Mouse (Mus musculus) CH12.LX (cell line): ENCODE measurements around the gene Mnt. TPM values are rescaled to one million over a fixed set of nuclear protein-coding genes. Genes with fewer than 3 reads are reported as not detected.
A peak's percentile ranks its signal among the peaks of the same experiment; 100 is the strongest.

Source experiments
- DNase-seq: peaks from one replicate; pipeline ENCODE4 v3.0.0-alpha.2; 2013; ENCODE audit errors: extremely low read depth
- H3K27ac ChIP-seq: 2 replicates; pipeline ENCODE4 v1.5.1; 2012; ENCODE audit warnings: low read depth, mild to moderate bottlenecking, control low read depth, moderate library complexity; ENCODE audit not compliant: insufficient read depth
- H3K27me3 ChIP-seq: replicated peaks from 2 replicates; pipeline ENCODE3; 2012; ENCODE audit warnings: inconsistent platforms
- H3K36me3 ChIP-seq, 2 experiments: replicated peaks in 1 of 2; 2 replicates each; pipeline versions ENCODE3 to v1.6.1; 2012; ENCODE audit warnings: inconsistent platforms in 1 of 2, low read length in 1 of 2, mild to moderate bottlenecking in 1 of 2, mixed read lengths in 1 of 2, moderate library complexity in 1 of 2; ENCODE audit not compliant: control insufficient read depth in 1 of 2, insufficient read depth in 1 of 2
- H3K4me1 ChIP-seq, 2 experiments: 2 replicates each; pipeline ENCODE4 v1.6.1; 2012; ENCODE audit warnings: inconsistent platforms in 1 of 2, moderate library complexity in 1 of 2; ENCODE audit not compliant: insufficient read depth in 2 of 2, control insufficient read depth in 1 of 2
- H3K4me2 ChIP-seq: 2 replicates; pipeline ENCODE4 v1.6.1; 2012; ENCODE audit warnings: low read depth, mild to moderate bottlenecking, control low read depth; ENCODE audit not compliant: poor library complexity, insufficient read depth, severe bottlenecking
- H3K4me3 ChIP-seq, 3 experiments: fragments of 150-350 bp in 1 of 3; sonication (generic) in 1 of 3; replicated peaks in 1 of 3; 2 replicates each; pipeline versions ENCODE3 to v1.5.1; 2011 to 2012; ENCODE audit warnings: low read depth in 2 of 3, low read length in 2 of 3, mild to moderate bottlenecking in 2 of 3, moderate library complexity in 2 of 3, control low read depth in 1 of 3, improper control_type of control experiment in 1 of 3, inconsistent platforms in 1 of 3, mixed read lengths in 1 of 3; ENCODE audit not compliant: poor library complexity in 1 of 3
- H3K79me2 ChIP-seq: replicated peaks from 2 replicates; pipeline ENCODE4 v1.6.1; 2012; ENCODE audit warnings: mild to moderate bottlenecking, moderate library complexity; ENCODE audit not compliant: control insufficient read depth, poor library complexity, insufficient read depth, severe bottlenecking; ENCODE audit errors: extremely low read depth
- H3K9ac ChIP-seq: 2 replicates; pipeline ENCODE4 v1.6.1; 2012; ENCODE audit warnings: low read depth, mild to moderate bottlenecking, control low read depth, moderate library complexity; ENCODE audit not compliant: insufficient read depth
- H3K9me3 ChIP-seq: replicated peaks from 2 replicates; pipeline ENCODE3; 2012; ENCODE audit warnings: low read length, inconsistent platforms, mixed read lengths
- BHLHE40 ChIP-seq: IDR thresholded peaks from 2 replicates; pipeline ENCODE4 v1.6.1; 2011; ENCODE audit warnings: mild to moderate bottlenecking, low read depth, low read length, improper control_type of control experiment
- CHD2 ChIP-seq: IDR thresholded peaks from 2 replicates; pipeline ENCODE4 v1.6.1; 2011; ENCODE audit warnings: low read length, improper control_type of control experiment
- ELF1 ChIP-seq: IDR thresholded peaks from 2 replicates; pipeline ENCODE4 v1.6.1; 2014; ENCODE audit warnings: low read depth, mild to moderate bottlenecking, inconsistent platforms, low read length, improper control_type of control experiment
- EP300 ChIP-seq: IDR thresholded peaks from 2 replicates; pipeline ENCODE4 v1.6.1; 2011; ENCODE audit warnings: low read length, improper control_type of control experiment
- ETS1 ChIP-seq: conservative IDR thresholded peaks from 2 replicates; pipeline ENCODE4 v1.6.1; 2012; ENCODE audit warnings: low read depth, mild to moderate bottlenecking, inconsistent platforms, low read length, improper control_type of control experiment, moderate library complexity
- JUND ChIP-seq: conservative IDR thresholded peaks from 2 replicates; pipeline ENCODE4 v1.6.1; 2011; ENCODE audit warnings: low read depth, low read length, improper control_type of control experiment
- MAFK ChIP-seq: IDR thresholded peaks from 2 replicates; pipeline ENCODE4 v1.6.1; 2011; ENCODE audit warnings: low read length, improper control_type of control experiment; ENCODE audit not compliant: insufficient replicate concordance
- MAX ChIP-seq: IDR thresholded peaks from 2 replicates; pipeline ENCODE4 v1.6.1; 2011; ENCODE audit warnings: low read length, improper control_type of control experiment
- MAZ ChIP-seq: IDR thresholded peaks from 2 replicates; pipeline ENCODE4 v1.6.1; 2012; ENCODE audit warnings: low read depth, mild to moderate bottlenecking, inconsistent platforms, low read length, improper control_type of control experiment, moderate library complexity
- MEF2A ChIP-seq: IDR thresholded peaks from 2 replicates; pipeline ENCODE4 v1.6.1; 2014; ENCODE audit warnings: low read depth, mild to moderate bottlenecking, inconsistent platforms, low read length, improper control_type of control experiment, borderline replicate concordance
- MXI1 ChIP-seq: IDR thresholded peaks from 2 replicates; pipeline ENCODE4 v1.6.1; 2011; ENCODE audit warnings: mild to moderate bottlenecking, low read depth, low read length, improper control_type of control experiment
- NELFE ChIP-seq: IDR thresholded peaks from 2 replicates; pipeline ENCODE4 v1.6.1; 2011; ENCODE audit warnings: low read depth, low read length, improper control_type of control experiment
- POLR2AphosphoS2 ChIP-seq: IDR thresholded peaks from 2 replicates; pipeline ENCODE4 v1.6.1; 2011; ENCODE audit warnings: low read depth, low read length, improper control_type of control experiment
- RAD21 ChIP-seq: IDR thresholded peaks from 2 replicates; pipeline ENCODE4 v1.6.1; 2011; ENCODE audit warnings: low read depth, mild to moderate bottlenecking, low read length, improper control_type of control experiment, moderate library complexity
- RCOR1 ChIP-seq: conservative IDR thresholded peaks from 2 replicates; pipeline ENCODE4 v1.6.1; 2012; ENCODE audit warnings: low read depth, mild to moderate bottlenecking, inconsistent platforms, low read length, improper control_type of control experiment
- SIN3A ChIP-seq: IDR thresholded peaks from 2 replicates; pipeline ENCODE4 v1.6.1; 2012; ENCODE audit warnings: low read length, improper control_type of control experiment, inconsistent platforms
- SMC3 ChIP-seq: IDR thresholded peaks from 2 replicates; pipeline ENCODE4 v1.6.1; 2011; ENCODE audit warnings: low read depth, low read length, improper control_type of control experiment
- TBP ChIP-seq: conservative IDR thresholded peaks from 2 replicates; pipeline ENCODE4 v1.6.1; 2011; ENCODE audit warnings: low read depth, low read length, improper control_type of control experiment
- TCF12 ChIP-seq: IDR thresholded peaks from 2 replicates; pipeline ENCODE4 v1.6.1; 2014; ENCODE audit warnings: low read depth, mild to moderate bottlenecking, inconsistent platforms, low read length, improper control_type of control experiment
- USF1 ChIP-seq: IDR thresholded peaks from 2 replicates; pipeline ENCODE4 v1.6.1; 2014; ENCODE audit warnings: low read depth, mild to moderate bottlenecking, inconsistent platforms, low read length, improper control_type of control experiment
- USF2 ChIP-seq: conservative IDR thresholded peaks from 2 replicates; pipeline ENCODE4 v1.6.1; 2011; ENCODE audit warnings: low read depth, low read length, improper control_type of control experiment
- ZMIZ1 ChIP-seq: IDR thresholded peaks from 2 replicates; pipeline ENCODE4 v1.6.1; 2012; ENCODE audit warnings: low read depth, mild to moderate bottlenecking, inconsistent platforms, low read length, improper control_type of control experiment
- dilution Hi-C: fragments of 300-500 bp; cut with MboI; formaldehyde crosslinking; loops from 2 replicates; pipeline ENCODE4 v1.14.3; 2020; ENCODE audit warnings: low sequenced_read_pairs; ENCODE audit not compliant: extremely low pct_unique_long_range_greater_than_20kb, extremely low pct_ligation_motif_present
- in situ Hi-C: fragments of 300-500 bp; cut with MboI; formaldehyde crosslinking; loops from 3 replicates; pipeline ENCODE4 v1.14.3; 2019; ENCODE audit warnings: low sequenced_read_pairs, low pct_ligation_motif_present, low pct_unique_long_range_greater_than_20kb, mixed read lengths
- polyA plus RNA-seq: library from polyadenylated mRNA; unstranded; fragments of >175 nt; gene quantifications from 2 replicates; pipeline ENCODE4 v1.2.1, GENCODE M21; 2012; ENCODE audit warnings: low read depth; ENCODE audit not compliant: insufficient read length
- total RNA-seq, 2 experiments: library from RNA; depleted of rRNA; stranded (reverse); fragments of 300-350 nt in 1 of 2; fragments of >200 nt in 1 of 2; gene quantifications; 2 replicates each; pipeline ENCODE4 v1.2.3; 2012 to 2014

Mnt gene
- total and polyA plus RNA-seq, 3 experiments = 1.6 to 30.6 (median 4.7) TPM

DNA sequence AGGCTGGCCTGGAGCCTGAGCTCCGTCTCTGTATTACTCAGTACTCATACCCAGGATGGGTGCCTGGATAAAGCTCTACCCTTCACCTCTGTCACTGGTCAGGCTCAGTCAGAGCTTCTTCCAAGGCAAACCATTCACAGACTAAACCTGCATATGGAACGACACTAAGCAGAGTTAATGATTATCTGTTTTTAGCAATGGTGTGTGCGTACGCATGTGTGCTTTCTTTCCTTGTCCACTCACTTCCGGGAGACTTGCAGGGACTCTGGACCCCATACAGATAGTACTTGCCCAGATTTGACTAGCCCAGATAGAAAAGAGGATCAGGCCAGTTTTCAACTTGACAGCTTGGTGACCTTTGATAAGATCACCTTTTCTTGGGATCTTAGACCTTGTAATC is 4.0 kb upstream of the Mnt start:
- dilution Hi-C loops = no loop called here
- Histone ChIP-seq H3K36me3 (peaks cover 12 to 43% of the 10 kb centered on the region in 2 experiments), H3K27me3 (no peaks in the 10 kb centered on the region), H3K4me2 (no peak overlapping the region), H3K9ac (no peak overlapping the region), H3K4me1 (peaks cover 17 to 52% of the 10 kb centered on the region in 2 experiments), H3K4me3 (no peak overlapping the region), H3K9me3 (no peaks in the 10 kb centered on the region), H3K27ac (peak overlapping the region; percentile 7; the same call in 1 of the 2 replicates), H3K79me2 (no peaks in the 10 kb centered on the region)
- DNase-seq = no peak
- TF ChIP-seq POLR2AphosphoS2 = peak; percentile 62
- TF ChIP-seq JUND = no peak
- TF ChIP-seq MAFK = no peak
- in situ Hi-C loops = loop anchor here (5.0 to 25.0 kb wide), 2 partner anchors 179 to 439 kb away; partner anchors contain the start of gene Cluh

- peak overlapping the region; percentile 96 for H3K4me2 ChIP-seq
- H3K79me2 ChIP-seq = no peaks in the 10 kb centered on the region
- dilution Hi-C loops = no loop called here
- no peaks in the 10 kb centered on the region for H3K9me3 ChIP-seq
- peaks cover 17 to 59% of the 10 kb centered on the region in 2 experiments for H3K4me1 ChIP-seq
- DNase-seq = no peak
- in situ Hi-C loops = loop anchor here (5.0 to 25.0 kb wide), 2 partner anchors 181 to 441 kb away; partner anchors contain the start of gene Cluh
- H3K4me3 ChIP-seq = peak overlapping the region in 1 of 3 experiments; percentile 37
- H3K36me3 ChIP-seq = peaks cover 12 to 33% of the 10 kb centered on the region in 2 experiments
- no peaks in the 10 kb centered on the region for H3K27me3 ChIP-seq
- TF ChIP-seq RCOR1 = no peak
- TF ChIP-seq TBP = 0 out of 2 replicates have a peak, but pooled peaks have one; percentile 23
- 0 out of 2 replicates have a peak, but pooled peaks have one; percentile 15 for TF ChIP-seq ELF1
- peak overlapping the region; percentile 14 for H3K9ac ChIP-seq
- H3K27ac ChIP-seq = peak overlapping the region; percentile 93
Observed at GRCm38 (mm10) chr11:74827791-74828403, 2.8 kb upstream of the Mnt start.

DNA sequence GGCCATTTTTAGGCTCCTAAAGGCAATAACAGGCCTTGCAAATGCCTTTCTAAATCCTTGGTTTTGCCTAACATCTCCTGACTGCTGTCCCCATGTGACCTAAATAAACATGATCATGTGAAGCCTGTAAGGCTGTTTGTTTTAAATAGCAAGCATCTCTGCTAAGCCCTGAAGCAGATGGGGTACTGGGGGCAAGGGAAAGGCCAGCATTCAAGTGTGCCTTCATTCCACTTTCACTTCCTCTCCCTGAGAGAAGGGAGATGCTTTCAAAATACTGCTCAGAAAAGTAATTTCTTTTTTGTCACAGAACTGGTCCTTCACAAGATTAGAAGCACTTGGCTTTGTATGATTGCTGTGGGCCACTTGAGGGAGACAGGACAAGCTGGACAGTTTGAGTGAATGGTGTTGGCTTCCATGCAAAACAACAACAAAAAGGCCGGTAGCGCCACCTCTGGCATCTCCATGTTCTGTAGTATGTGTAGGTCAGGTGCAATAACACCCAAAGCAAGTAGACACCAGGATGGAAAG is 2.3 kb upstream of the Mnt start:
- Histone ChIP-seq H3K4me3 (peak overlapping the region in 1 of 3 experiments; percentile 5), H3K79me2 (peaks cover 4% of the 10 kb centered on the region), H3K36me3 (peaks cover 6 to 28% of the 10 kb centered on the region in 2 experiments), H3K9ac (peak overlapping the region; percentile 14), H3K9me3 (no peaks in the 10 kb centered on the region), H3K4me2 (peak overlapping the region; percentile 96), H3K27ac (peak overlapping the region; percentile 93), H3K27me3 (no peaks in the 10 kb centered on the region), H3K4me1 (peaks cover 17 to 64% of the 10 kb centered on the region in 2 experiments)
- dilution Hi-C loops = no loop called here
- in situ Hi-C loops = loop anchor here (5.0 to 25.0 kb wide), 2 partner anchors 181 to 441 kb away; partner anchors contain the start of gene Cluh
- DNase-seq = peak; percentile 82
- TF ChIP-seq TBP (no peak), ZMIZ1 (peak; percentile 24; the same call in 1 of the 2 replicates), MAFK (no peak), ETS1 (peak; percentile 66), SIN3A (peak; percentile 67; the same call in 1 of the 2 replicates), EP300 (peak; percentile 94), BHLHE40 (peak; percentile 90), USF2 (peak; percentile 70), CHD2 (0 out of 2 replicates have a peak, but pooled peaks have one; percentile 12), USF1 (peak; percentile 72), JUND (0 out of 2 replicates have a peak, but pooled peaks have one; percentile 7), MXI1 (0 out of 2 replicates have a peak, but pooled peaks have one; percentile 4), TCF12 (peak; percentile 29; the same call in 1 of the 2 replicates), RAD21 (peak; percentile 14), NELFE (no peak), SMC3 (peak; percentile 19; the same call in 1 of the 2 replicates), MEF2A (peak; percentile 44; the same call in 1 of the 2 replicates), MAZ (no peak; the same call in none of the 2 replicates), MAX (peak; percentile 70)
